Mouse (Mus musculus) embryonic stem cell, embryonic (primary cell): ENCODE results near the gene Ednra.

ENCODE experiments used
- CTCF ChIA-PET, 4 experiments: fragments of 300-600 bp in 2 of 4; fragments of 350-600 bp in 2 of 4; sonication (Branson Sonifier 250); formaldehyde crosslinking; loops; one replicate each; lab custom pipeline; 2022; ENCODE audit warnings: inconsistent platforms in 2 of 4; lab: Charles Lee
- POLR2A ChIA-PET, 4 experiments: fragments of 300-600 bp in 2 of 4; fragments of 350-600 bp in 2 of 4; sonication (Branson Sonifier 250); formaldehyde crosslinking; loops; one replicate each; lab custom pipeline; 2022; ENCODE audit warnings: antibody characterized with exemption in 4 of 4, inconsistent platforms in 1 of 4; lab: Charles Lee

The Ednra gene

DNA sequence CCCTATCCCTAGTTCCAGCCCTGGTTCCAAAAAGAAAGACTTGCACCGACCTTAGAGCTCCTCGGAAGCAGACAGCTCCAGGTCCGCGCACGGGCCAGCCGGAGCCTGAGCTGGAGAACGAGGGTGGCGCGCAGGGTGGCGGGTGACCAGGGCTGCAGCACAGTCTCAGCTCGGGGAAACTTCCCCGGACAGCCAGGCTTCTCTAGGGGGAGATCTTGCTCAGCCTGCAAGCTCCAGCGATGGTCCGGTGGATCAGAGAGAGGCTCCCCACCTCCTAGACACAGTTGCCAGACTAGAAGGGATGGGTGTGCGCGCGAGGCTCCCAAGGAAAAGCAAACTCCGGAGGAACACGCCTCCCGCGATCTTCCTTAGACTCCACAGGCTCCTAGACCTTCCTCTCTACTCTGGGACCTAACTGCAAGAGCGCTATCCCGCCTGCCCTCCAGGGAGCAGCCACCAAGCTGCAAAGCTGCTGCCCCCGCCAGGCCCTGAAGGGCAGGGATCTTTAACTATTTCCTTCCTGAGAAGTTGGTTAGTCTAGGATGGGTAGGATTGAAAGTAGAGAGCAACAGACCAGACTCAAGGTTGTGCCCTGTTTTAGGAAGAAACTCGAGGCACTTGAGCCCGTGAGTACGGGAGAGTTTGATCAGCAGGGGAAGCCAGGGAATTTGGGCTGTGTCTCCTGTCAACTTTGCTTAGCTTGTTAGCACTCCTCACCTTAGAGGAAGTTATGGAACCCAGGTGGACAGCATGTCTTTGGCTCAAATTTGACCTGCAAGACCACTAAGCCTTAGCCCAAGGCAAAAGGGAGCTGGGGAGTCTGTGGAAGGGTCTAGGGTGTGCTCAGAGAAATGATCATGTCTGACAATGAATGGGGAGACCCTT is at the start of gene Ednra:
TSS of gene Ednra (minus strand) at position 419 of the 885 bp plus-strand sequence.
- POLR2A ChIA-PET, result interaction anchor here in 1 of 4 experiments (0.5 kb wide), 1 partner anchor 20 kb away, joined by 12 read pairs; no protein-coding TSS in a partner anchor

GRCm38 (mm10) chr8:77773831-77774230 is 49.6 kb upstream of the Ednra start:
- CTCF ChIA-PET, result interaction anchor here (0.6 to 1.5 kb wide), 23 partner anchors 9 to 264 kb away, joined by 3 to 11 read pairs (median 3); partner anchors contain the start of gene Ednra (in 2 of the 4)
- POLR2A ChIA-PET, result no interaction called here

More for the DNA sequence above, at the start of gene Ednra:
- CTCF ChIA-PET, result interaction anchor here in 2 of 4 experiments (0.6 to 1.5 kb wide), 4 partner anchors 31 to 449 kb away, joined by 3 to 10 read pairs (median 5); no protein-coding TSS in a partner anchor

- CTCF ChIA-PET, result interaction anchor here (0.6 to 1.5 kb wide), 24 partner anchors 9 to 264 kb away, joined by 3 to 11 read pairs (median 3); partner anchors contain the start of gene Ednra (in 2 of the 4)
- POLR2A ChIA-PET, result no interaction called here
Observed at GRCm38 (mm10) chr8:77773256-77773655, 49.0 kb upstream of the Ednra start.

GRCm38 (mm10) chr8:77772210-77772886 is 48.1 kb upstream of the Ednra start:
- ChIA-PET POLR2A (no interaction called here), CTCF (interaction anchor here in 2 of 4 experiments (0.6 to 1.5 kb wide), 2 partner anchors 22 to 43 kb away, joined by 3 to 9 read pairs; no protein-coding TSS in a partner anchor)

DNA sequence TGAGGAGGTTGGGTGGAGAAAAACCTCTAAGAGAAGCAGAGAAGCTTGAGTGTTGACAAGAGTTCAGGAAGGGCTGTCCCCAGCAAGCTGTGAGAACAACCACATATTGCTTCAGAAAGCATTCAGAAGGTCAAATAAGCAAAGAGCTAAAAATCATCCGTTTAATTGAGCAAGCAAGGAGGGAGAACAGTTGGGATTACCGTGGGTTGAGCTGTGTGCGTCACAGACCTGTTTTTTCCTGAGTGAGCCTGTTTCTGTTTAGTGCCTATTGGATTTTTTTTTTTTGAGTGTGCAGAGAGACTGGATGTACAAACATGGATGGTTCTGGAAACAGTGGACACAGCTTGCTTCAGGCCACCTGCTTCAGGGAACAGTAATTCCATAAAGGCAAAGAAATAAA is 46.7 kb upstream of the Ednra start:
- ChIA-PET CTCF (no interaction called here), POLR2A (no interaction called here)

- ChIA-PET POLR2A (no interaction called here), CTCF (no interaction called here)
Observed at GRCm38 (mm10) chr8:77768916-77769315, 44.7 kb upstream of the Ednra start.

- POLR2A ChIA-PET, result no interaction called here
- CTCF ChIA-PET, result interaction anchor here in 2 of 4 experiments (1.2 to 1.5 kb wide), 3 partner anchors 9 to 344 kb away, joined by 3 to 5 read pairs (median 3); no protein-coding TSS in a partner anchor
Observed at GRCm38 (mm10) chr8:77764253-77764652, 40.0 kb upstream of the Ednra start.

DNA sequence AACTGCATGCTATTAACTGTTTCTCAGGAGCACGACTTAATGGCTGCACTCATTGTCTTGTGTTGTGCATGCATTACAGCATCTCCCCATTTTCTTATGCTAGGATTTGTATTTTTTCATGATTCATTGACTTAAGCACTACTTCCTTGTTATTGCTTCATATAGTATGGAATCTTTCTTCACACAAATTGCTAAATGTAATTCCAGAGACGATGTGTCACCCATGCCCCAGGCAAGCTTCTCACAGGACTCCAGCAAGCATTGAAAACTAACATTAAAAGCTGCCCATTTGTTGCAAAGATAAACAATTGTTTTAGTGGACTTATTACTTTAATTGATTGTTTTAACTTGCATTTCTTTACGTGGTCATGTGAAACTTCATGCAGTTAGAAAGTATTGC is 38.7 kb upstream of the Ednra start:
- ChIA-PET CTCF (no interaction called here), POLR2A (no interaction called here)

- POLR2A ChIA-PET, result interaction anchor here in 1 of 4 experiments (0.6 kb wide), 1 partner anchor 1832 kb away, joined by 3 read pairs; no protein-coding TSS in a partner anchor
- CTCF ChIA-PET, result interaction anchor here in 1 of 4 experiments (0.6 kb wide), 2 partner anchors 31 to 63 kb away, joined by 3 read pairs; partner anchors contain the start of gene Ednra
Observed at GRCm38 (mm10) chr8:77755441-77755840, 31.2 kb upstream of the Ednra start.

DNA sequence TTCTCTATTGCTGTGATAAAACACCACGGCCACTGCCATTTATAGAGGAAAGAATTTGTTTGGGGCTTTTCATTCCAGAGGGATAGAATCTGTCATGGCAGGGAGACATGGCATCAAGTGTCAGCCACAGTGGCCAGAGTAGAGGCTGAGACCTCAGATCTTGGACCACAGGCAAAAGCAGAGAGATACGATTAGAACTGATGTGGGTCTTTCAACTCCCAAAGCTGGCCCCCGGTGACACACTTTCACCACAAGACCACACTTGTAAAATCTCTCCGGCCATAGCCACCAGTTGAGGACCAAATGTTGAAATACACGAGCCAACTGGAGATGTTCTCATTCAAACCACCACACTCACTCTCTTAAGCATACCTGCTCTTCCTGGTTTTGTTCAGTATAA is 29.5 kb upstream of the Ednra start:
- CTCF ChIA-PET, result no interaction called here
- POLR2A ChIA-PET, result no interaction called here

GRCm38 (mm10) chr8:77752041-77752440 is 27.8 kb upstream of the Ednra start:
- ChIA-PET CTCF (no interaction called here), POLR2A (no interaction called here)

DNA sequence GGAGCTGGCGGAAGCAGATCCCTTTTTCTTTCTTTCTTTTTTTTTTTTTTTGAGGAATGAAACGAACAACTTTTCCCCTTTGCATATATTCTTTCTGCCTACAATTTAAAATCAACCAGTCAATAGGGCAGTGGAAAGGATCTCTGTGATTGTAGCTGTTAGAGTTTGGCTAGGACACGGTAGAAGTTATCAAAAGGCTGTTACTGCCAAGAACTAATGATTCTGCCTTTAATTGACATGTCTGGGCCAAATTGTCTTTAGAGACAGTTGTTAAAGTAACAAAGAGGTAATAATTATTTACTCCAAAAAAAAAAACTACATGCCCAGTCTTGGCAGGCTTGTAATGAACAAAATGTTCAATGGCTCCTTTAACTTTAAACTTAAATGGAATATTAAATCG is 26.1 kb upstream of the Ednra start:
- ChIA-PET POLR2A (no interaction called here), CTCF (interaction anchor here in 1 of 4 experiments (0.7 kb wide), 1 partner anchor 22 kb away, joined by 9 read pairs; no protein-coding TSS in a partner anchor)

GRCm38 (mm10) chr8:77744476-77744875 is 20.2 kb upstream of the Ednra start:
- ChIA-PET CTCF (interaction anchor here in 1 of 4 experiments (0.5 kb wide), 1 partner anchor 123 kb away, joined by 3 read pairs; no protein-coding TSS in a partner anchor), POLR2A (no interaction called here)

GRCm38 (mm10) chr8:77742395-77742794 is 18.1 kb upstream of the Ednra start:
- POLR2A ChIA-PET, result interaction anchor here in 2 of 4 experiments (0.6 to 0.7 kb wide), 2 partner anchors 86 to 1551 kb away, joined by 3 to 4 read pairs; no protein-coding TSS in a partner anchor
- CTCF ChIA-PET, result no interaction called here

- ChIA-PET CTCF (interaction anchor here in 1 of 4 experiments (0.5 kb wide), 1 partner anchor 86 kb away, joined by 3 read pairs; no protein-coding TSS in a partner anchor), POLR2A (no interaction called here)
Observed at GRCm38 (mm10) chr8:77741050-77741777, 16.9 kb upstream of the Ednra start.

- POLR2A ChIA-PET, result no interaction called here
- CTCF ChIA-PET, result no interaction called here
Observed at GRCm38 (mm10) chr8:77738419-77738818, 14.2 kb upstream of the Ednra start.

- CTCF ChIA-PET, result no interaction called here
Observed at GRCm38 (mm10) chr8:77737327-77737726, 13.1 kb upstream of the Ednra start.

DNA sequence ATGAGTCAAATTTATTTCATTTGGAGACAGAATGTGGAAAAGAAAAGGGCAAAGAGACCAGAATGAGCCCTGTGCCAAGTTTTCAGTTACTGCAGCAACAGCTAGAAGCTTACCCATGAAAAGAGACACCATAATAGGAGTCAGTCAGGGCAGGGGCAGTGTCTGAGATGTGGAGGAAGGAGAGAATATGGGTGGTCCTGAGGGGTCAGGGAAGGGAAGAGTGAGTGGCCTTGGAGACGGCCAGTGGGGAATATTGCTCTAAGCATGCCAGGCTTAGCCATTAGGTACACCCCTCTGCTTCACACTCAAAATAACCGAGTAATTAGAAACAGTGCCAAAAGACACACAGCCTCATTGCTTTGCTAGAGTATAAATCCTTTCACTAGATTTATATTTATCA is 9.5 kb upstream of the Ednra start:
- ChIA-PET CTCF (no interaction called here), POLR2A (no interaction called here)

More at GRCm38 (mm10) chr8:77737327-77737726, 13.1 kb upstream of the Ednra start:
- POLR2A ChIA-PET, result no interaction called here

DNA sequence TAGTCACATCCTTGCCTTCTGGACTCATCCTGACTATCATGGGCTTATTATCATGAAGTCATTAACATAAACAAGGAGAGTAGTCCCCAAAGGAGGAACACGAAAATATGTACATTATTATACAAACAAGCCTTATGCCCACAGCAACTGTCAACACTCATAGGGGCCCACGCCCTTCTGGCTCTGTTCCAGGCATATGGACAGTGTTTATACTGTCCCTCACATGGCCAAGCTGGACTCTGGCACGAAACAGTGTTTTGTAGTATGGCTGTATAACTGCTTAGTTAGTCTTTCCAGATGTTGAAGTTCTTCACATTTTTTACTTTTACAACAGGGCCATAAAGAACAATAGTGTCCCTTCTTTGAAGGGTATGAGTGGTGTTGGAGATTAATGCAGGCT is 8.7 kb upstream of the Ednra start:
- CTCF ChIA-PET, result no interaction called here
- POLR2A ChIA-PET, result no interaction called here
